Mouse (Mus musculus) splenic B cell, adult 2 months (primary cell): ENCODE data around the gene Odc1.

Source experiments
- DNase-seq: peaks from one replicate; pipeline ENCODE4 v3.0.0-alpha.2; 2011; ENCODE audit warnings: low read depth, low spot score
- H3K27me3 ChIP-seq: 2 replicates; pipeline ENCODE4 v1.6.1; 2012; ENCODE audit warnings: mild to moderate bottlenecking, low read length, moderate library complexity, mixed read lengths; ENCODE audit not compliant: control insufficient read depth, poor library complexity, insufficient read depth, severe bottlenecking
- H3K36me3 ChIP-seq: 2 replicates; pipeline ENCODE4 v1.6.1; 2012; ENCODE audit warnings: mild to moderate bottlenecking, low read length, moderate library complexity, mixed read lengths; ENCODE audit not compliant: control insufficient read depth, poor library complexity, insufficient read depth, severe bottlenecking

Gene Odc1

GRCm38 (mm10) chr12:17588906-17589612, 44.5 kb downstream of the Odc1 start:
- DNase-seq: no peak
- Histone ChIP-seq H3K27me3 (no peaks in the 10 kb centered on the region), H3K36me3 (no peaks in the 10 kb centered on the region)

GRCm38 (mm10) chr12:17591249-17591648, 46.7 kb downstream of the Odc1 start:
- no peak for DNase-seq
- H3K27me3 ChIP-seq: no peaks in the 10 kb centered on the region
- no peaks in the 10 kb centered on the region for H3K36me3 ChIP-seq

GRCm38 (mm10) chr12:17593956-17594355, 49.4 kb downstream of the Odc1 start:
- no peaks in the 10 kb centered on the region for H3K27me3 ChIP-seq
- no peaks in the 10 kb centered on the region for H3K36me3 ChIP-seq
- DNase-seq: no peak

- Histone ChIP-seq H3K36me3 (no peaks in the 10 kb centered on the region), H3K27me3 (no peaks in the 10 kb centered on the region)
- no peak for DNase-seq
These were observed 50.1 kb downstream of the Odc1 start for GRCm38 (mm10) chr12:17594701-17595100.

GRCm38 (mm10) chr12:17595166-17595565, 50.6 kb downstream of the Odc1 start:
- Histone ChIP-seq H3K27me3 (no peaks in the 10 kb centered on the region), H3K36me3 (no peaks in the 10 kb centered on the region)
- no peak for DNase-seq
